Mouse (Mus musculus) myocyte (in vitro differentiated cells): ENCODE measurements around the gene Ppil2.

Experiments used
- CEBPB ChIP-seq: IDR thresholded peaks from 2 replicates; pipeline ENCODE4 v1.6.1; 2011; ENCODE audit warnings: mild to moderate bottlenecking, moderate library complexity; ENCODE audit not compliant: poor library complexity, insufficient read depth, severe bottlenecking
- E2F4 ChIP-seq: IDR thresholded peaks from one replicate; pipeline ENCODE4 v1.6.1; 2011; ENCODE audit warnings: mild to moderate bottlenecking, control low read depth, moderate library complexity; ENCODE audit not compliant: insufficient read depth
- MYOD1 ChIP-seq, 3 experiments: IDR thresholded peaks; one replicate each; pipeline ENCODE4 v1.6.1; 2011; ENCODE audit warnings: control low read depth in 2 of 3, low read depth in 2 of 3, mild to moderate bottlenecking in 2 of 3, moderate library complexity in 1 of 3; ENCODE audit not compliant: insufficient read length in 2 of 3, control insufficient read depth in 1 of 3
- MYOG ChIP-seq, 3 experiments: IDR thresholded peaks; one replicate each; pipeline ENCODE4 v1.6.1; 2011; ENCODE audit warnings: control low read depth in 2 of 3, low read depth in 2 of 3, mild to moderate bottlenecking in 2 of 3; ENCODE audit not compliant: insufficient read length in 2 of 3, control insufficient read depth in 1 of 3, insufficient read depth in 1 of 3
- POLR2A ChIP-seq: IDR thresholded peaks from one replicate; pipeline ENCODE4 v1.6.1; 2011; ENCODE audit warnings: low read depth, mild to moderate bottlenecking, control low read depth, moderate library complexity; ENCODE audit not compliant: insufficient read length
- REST ChIP-seq: IDR thresholded peaks from one replicate; pipeline ENCODE4 v1.6.1; 2011; ENCODE audit warnings: mild to moderate bottlenecking, control low read depth, moderate library complexity; ENCODE audit not compliant: insufficient read depth, insufficient read length
- SRF ChIP-seq: IDR thresholded peaks from one replicate; pipeline ENCODE4 v1.6.1; 2011; ENCODE audit warnings: low read depth; ENCODE audit not compliant: control insufficient read depth, insufficient read length
- TCF12 ChIP-seq: IDR thresholded peaks from one replicate; pipeline ENCODE4 v1.6.1; 2011; ENCODE audit warnings: mild to moderate bottlenecking, control low read depth; ENCODE audit not compliant: poor library complexity, insufficient read depth, severe bottlenecking
- TCF3 ChIP-seq: IDR thresholded peaks from one replicate; pipeline ENCODE4 v1.6.1; 2011; ENCODE audit warnings: low read depth, control low read depth; ENCODE audit not compliant: insufficient read length
- USF1 ChIP-seq: IDR thresholded peaks from one replicate; pipeline ENCODE4 v1.6.1; 2011; ENCODE audit warnings: low read depth, mild to moderate bottlenecking, control low read depth, moderate library complexity

DNA sequence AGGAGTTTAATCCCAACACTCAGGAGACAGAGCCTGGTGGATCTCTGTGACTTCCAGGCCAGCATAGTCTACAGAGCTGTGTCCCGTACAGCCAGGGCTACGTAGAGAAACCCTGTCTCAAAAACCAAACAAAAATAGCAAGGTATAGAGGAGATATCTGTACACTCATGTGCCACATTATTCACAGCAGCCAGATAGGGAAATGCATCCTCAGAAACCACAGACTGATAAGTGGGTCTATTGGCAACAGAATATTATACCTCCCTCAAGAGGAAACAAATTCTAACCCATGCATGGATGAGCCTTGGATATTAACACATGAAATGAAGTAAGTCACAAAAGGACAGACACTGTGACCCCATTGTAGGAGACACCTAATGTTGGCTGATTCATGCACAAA, 43.5 kb downstream of the Ppil2 start:
- TF ChIP-seq POLR2A = no peak
- no peak for TF ChIP-seq REST
- no peak for TF ChIP-seq TCF12
- TF ChIP-seq CEBPB = no peak
- TF ChIP-seq MYOD1 (IDR thresholded peaks at IDR 0.05; ENCODE audit: control insufficient read depth in 1 of 3, insufficient read length in 2 of 3, low read depth in 2 of 3) = no peak
- TF ChIP-seq SRF = no peak
- TF ChIP-seq MYOG (IDR thresholded peaks at IDR 0.05; ENCODE audit: control insufficient read depth in 1 of 3, insufficient read depth in 1 of 3, insufficient read length in 2 of 3, low read depth in 2 of 3) = no peak
- TF ChIP-seq E2F4 = no peak
- no peak for TF ChIP-seq TCF3
- TF ChIP-seq USF1 = no peak
